Mouse (Mus musculus) bone marrow, adult 2 months (tissue): ENCODE results near the gene Slc22a4. TPM values are rescaled to one million over a fixed set of nuclear protein-coding genes. Genes with fewer than 3 reads are reported as not detected.

Source experiments
- H3K27ac ChIP-seq: fragments of 200-500 bp; 2 replicates; pipeline ENCODE4 v1.5.1; 2012; ENCODE audit warnings: low read depth, mild to moderate bottlenecking, control low read depth, inconsistent platforms, low read length; ENCODE audit not compliant: control insufficient read depth, poor library complexity, insufficient read depth
- H3K4me1 ChIP-seq: fragments of 200-500 bp; 2 replicates; pipeline ENCODE4 v1.6.1; 2011; ENCODE audit warnings: low read length; ENCODE audit not compliant: control insufficient read depth, insufficient read depth
- H3K4me3 ChIP-seq: fragments of 200-500 bp; replicated peaks from 2 replicates; pipeline ENCODE3; 2011; ENCODE audit warnings: mild to moderate bottlenecking, low read depth, low read length, control low read depth; ENCODE audit not compliant: control insufficient read depth
- CTCF ChIP-seq: fragments of 200-500 bp; IDR thresholded peaks from 2 replicates; pipeline ENCODE4 v1.5.1; 2011; ENCODE audit warnings: low read length, control low read depth; ENCODE audit not compliant: control insufficient read depth, insufficient read depth
- POLR2A ChIP-seq: fragments of 200-500 bp; IDR thresholded peaks from 2 replicates; pipeline ENCODE4 v1.6.1; 2011; ENCODE audit warnings: low read depth, mild to moderate bottlenecking, control low read depth, low read length, borderline replicate concordance; ENCODE audit not compliant: control insufficient read depth
- WGBS: fragments of 180-500 bp; shearing (Covaris S2); methylation state at CpG from one replicate; pipeline ENCODE4 v1.1.7; 2018; 5-methylcytosine and 5-hydroxymethylcytosine counted together
- polyA plus RNA-seq: library from polyadenylated mRNA; stranded (reverse); fragments of >200 nt; gene quantifications from 2 replicates; pipeline ENCODE4 v1.2.4, GENCODE M21; 2011; ENCODE audit warnings: low replicate concordance; ENCODE audit not compliant: missing spikeins, insufficient read depth, insufficient read length

Slc22a4 gene
- polyA plus RNA-seq, 1 experiment, result 34.8 TPM

- Histone ChIP-seq H3K27ac (no peak overlapping the region; the same call in 1 of the 2 replicates), H3K4me1 (no peaks in the 10 kb centered on the region), H3K4me3 (no peak overlapping the region)
- TF ChIP-seq CTCF, result no peak
- no peak for TF ChIP-seq POLR2A
- 79% methylated on average over 12 of the region's 12 CpGs for WGBS
Observed at GRCm38 (mm10) chr11:54067318-54067995, 39.6 kb upstream of the Slc22a4 start.

GRCm38 (mm10) chr11:54066400-54066799 lies 38.5 kb upstream of the Slc22a4 start:
- 82% methylated on average over 5 of the region's 5 CpGs for WGBS
- Histone ChIP-seq H3K4me3 (no peak overlapping the region), H3K4me1 (no peaks in the 10 kb centered on the region), H3K27ac (no peak overlapping the region)
- TF ChIP-seq CTCF, result no peak
- TF ChIP-seq POLR2A, result no peak

- no peak overlapping the region for H3K27ac ChIP-seq
- H3K4me1 ChIP-seq, result no peaks in the 10 kb centered on the region
- WGBS, result 74% methylated on average over 4 of the region's 4 CpGs
- TF ChIP-seq POLR2A (no peak), CTCF (no peak)
- no peak overlapping the region for H3K4me3 ChIP-seq
Observed at GRCm38 (mm10) chr11:54065915-54066178, 38.0 kb upstream of the Slc22a4 start.

- Histone ChIP-seq H3K4me1 (no peaks in the 10 kb centered on the region), H3K27ac (no peak overlapping the region), H3K4me3 (no peak overlapping the region)
- 81% methylated on average over 12 of the region's 12 CpGs for WGBS
- TF ChIP-seq POLR2A (no peak), CTCF (no peak)
Observed at GRCm38 (mm10) chr11:54065106-54065914, 37.4 kb upstream of the Slc22a4 start.

- Histone ChIP-seq H3K27ac (no peak overlapping the region), H3K4me3 (no peak overlapping the region), H3K4me1 (no peaks in the 10 kb centered on the region)
- WGBS, result 70% methylated on average over 3 of the region's 3 CpGs
- no peak for TF ChIP-seq CTCF
- no peak for TF ChIP-seq POLR2A
Observed at GRCm38 (mm10) chr11:54064412-54064978, 36.6 kb upstream of the Slc22a4 start.

- Histone ChIP-seq H3K4me1 (no peaks in the 10 kb centered on the region), H3K27ac (no peak overlapping the region), H3K4me3 (no peak overlapping the region)
- WGBS, result 78% methylated on average over 10 of the region's 10 CpGs
- TF ChIP-seq POLR2A (no peak), CTCF (no peak)
Observed at GRCm38 (mm10) chr11:54063472-54063775, 35.5 kb upstream of the Slc22a4 start.

GRCm38 (mm10) chr11:54062753-54063471 lies 35.0 kb upstream of the Slc22a4 start:
- TF ChIP-seq POLR2A, result no peak
- TF ChIP-seq CTCF, result no peak
- 83% methylated on average over 9 of the region's 9 CpGs for WGBS
- Histone ChIP-seq H3K27ac (no peak overlapping the region), H3K4me3 (no peak overlapping the region), H3K4me1 (no peaks in the 10 kb centered on the region)
